Mouse (Mus musculus) megakaryocyte, embryonic 14.5 days (primary cell): ENCODE measurements around the gene Oas1h. TPM values are rescaled to one million over a fixed set of nuclear protein-coding genes. Genes with fewer than 3 reads are reported as not detected.
"Not testable (repeated sequence)": the region's sequence is repeated elsewhere in the genome, so short reads cannot be mapped to it uniquely, and the experiment has no call there.

Experiments
- H3K27me3 ChIP-seq: replicated peaks from 2 replicates; pipeline ENCODE3; 2012; ENCODE audit warnings: inconsistent platforms
- H3K36me3 ChIP-seq: replicated peaks from 2 replicates; pipeline ENCODE3; 2012; ENCODE audit warnings: low read length, inconsistent platforms, mixed read lengths
- H3K4me1 ChIP-seq: 2 replicates; pipeline ENCODE4 v1.6.1; 2012; ENCODE audit warnings: inconsistent platforms
- H3K4me3 ChIP-seq: replicated peaks from 2 replicates; pipeline ENCODE3; 2012; ENCODE audit warnings: moderate library complexity, mild to moderate bottlenecking, inconsistent platforms
- H3K9me3 ChIP-seq: 2 replicates; pipeline ENCODE4 v1.6.1; 2012; ENCODE audit warnings: inconsistent platforms
- FLI1 ChIP-seq: IDR thresholded peaks from 2 replicates; pipeline ENCODE4 v1.6.1; 2012; ENCODE audit warnings: low read length, inconsistent platforms, mixed read lengths
- GATA1 ChIP-seq: IDR thresholded peaks from 3 replicates; pipeline ENCODE4 v1.6.1; 2012; ENCODE audit warnings: mixed read lengths, low read length, inconsistent platforms, borderline replicate concordance
- polyA plus RNA-seq: library from polyadenylated mRNA; stranded (reverse); fragments of >175 nt; gene quantifications from 2 replicates; pipeline ENCODE4 v1.2.3, GENCODE M21; 2012; ENCODE audit warnings: low replicate concordance; ENCODE audit not compliant: insufficient read depth

Oas1h gene
- polyA plus RNA-seq, 1 experiment: not detected

GRCm38 (mm10) chr5:120887831-120888230 is 26.6 kb downstream of the Oas1h start:
- Histone ChIP-seq H3K4me3 (no peak overlapping the region), H3K36me3 (no peaks in the 10 kb centered on the region), H3K27me3 (peaks cover 9% of the 10 kb centered on the region), H3K4me1 (no peaks in the 10 kb centered on the region), H3K9me3 (peaks cover 8% of the 10 kb centered on the region)
- TF ChIP-seq FLI1 (no peak), GATA1 (no peak)

DNA sequence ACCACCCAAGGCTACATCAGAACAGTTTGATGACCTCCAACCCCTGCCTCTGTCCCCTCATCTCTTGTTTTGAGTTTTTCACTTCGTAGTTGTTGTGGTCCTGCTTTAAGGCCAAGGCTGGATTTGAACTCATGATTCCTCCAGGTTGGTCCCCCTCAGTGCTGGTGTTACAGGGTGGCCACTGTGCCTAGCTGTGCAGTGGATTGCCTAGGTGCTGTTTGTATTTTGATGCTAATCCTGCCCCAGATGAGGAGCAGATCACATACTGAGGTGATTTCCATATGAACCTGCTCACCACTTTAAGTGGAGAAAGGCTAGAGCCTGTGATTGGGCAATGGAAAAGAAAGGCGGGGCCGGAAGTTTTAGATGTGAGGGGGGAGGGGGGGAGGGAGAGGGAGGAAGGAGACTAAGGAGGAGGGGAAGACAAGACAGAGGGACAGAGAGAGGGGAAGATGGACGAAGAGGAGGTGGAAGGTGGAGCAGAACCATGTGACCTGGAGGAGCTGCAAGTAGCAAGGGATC is 27.1 kb downstream of the Oas1h start:
- not testable (repeated sequence) for H3K9me3 ChIP-seq, H3K4me3 ChIP-seq, H3K36me3 ChIP-seq, H3K27me3 ChIP-seq, H3K4me1 ChIP-seq

- peaks cover 9% of the 10 kb centered on the region for H3K27me3 ChIP-seq
- H3K4me1 ChIP-seq: no peaks in the 10 kb centered on the region
- H3K4me3 ChIP-seq: no peak overlapping the region
- no peak for TF ChIP-seq GATA1
- no peak for TF ChIP-seq FLI1
- peaks cover 13% of the 10 kb centered on the region for H3K9me3 ChIP-seq
- no peaks in the 10 kb centered on the region for H3K36me3 ChIP-seq
These were observed 28.8 kb downstream of the Oas1h start for GRCm38 (mm10) chr5:120890026-120890425.

- no peak for TF ChIP-seq GATA1
- TF ChIP-seq FLI1: no peak
- peaks cover 9% of the 10 kb centered on the region for H3K27me3 ChIP-seq
- H3K36me3 ChIP-seq: no peaks in the 10 kb centered on the region
- H3K4me3 ChIP-seq: no peak overlapping the region
- no peaks in the 10 kb centered on the region for H3K4me1 ChIP-seq
- peaks cover 13% of the 10 kb centered on the region for H3K9me3 ChIP-seq
These were observed 29.8 kb downstream of the Oas1h start for GRCm38 (mm10) chr5:120890991-120891390.

DNA sequence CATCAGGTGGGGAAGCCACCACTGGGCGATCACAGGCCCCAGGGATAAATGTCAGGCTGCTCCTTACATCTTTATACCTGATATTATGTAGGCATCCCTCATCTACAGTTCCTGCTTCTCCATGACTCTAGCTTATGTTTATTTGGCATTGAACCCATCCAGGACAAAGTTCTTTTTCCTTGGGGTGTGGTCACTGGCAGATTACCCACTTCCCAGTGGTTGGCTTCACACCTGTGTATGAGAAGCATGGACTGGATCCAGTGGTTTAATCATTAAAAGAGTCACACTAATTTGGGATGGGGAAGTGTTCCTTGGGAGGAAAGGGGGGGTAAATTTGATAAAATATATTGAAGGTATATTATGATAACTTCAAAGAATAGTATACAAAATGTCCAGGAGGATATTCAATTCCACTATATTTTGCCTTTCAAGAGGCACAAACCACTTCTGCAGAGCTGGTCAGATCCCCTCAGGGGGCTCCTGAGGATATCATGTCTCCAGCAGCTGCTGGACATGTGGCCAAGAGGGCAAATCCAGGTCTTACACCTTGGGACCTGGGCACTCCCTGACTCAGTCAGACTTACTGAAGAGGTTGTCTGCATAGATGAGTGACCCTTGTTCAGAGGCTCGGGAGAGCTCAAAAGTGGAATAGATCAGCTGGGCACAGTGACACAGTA is 30.5 kb downstream of the Oas1h start:
- not testable (repeated sequence) for H3K36me3 ChIP-seq, H3K4me1 ChIP-seq, H3K4me3 ChIP-seq, H3K27me3 ChIP-seq
- H3K9me3 ChIP-seq: peaks cover 13% of the 10 kb centered on the region

DNA sequence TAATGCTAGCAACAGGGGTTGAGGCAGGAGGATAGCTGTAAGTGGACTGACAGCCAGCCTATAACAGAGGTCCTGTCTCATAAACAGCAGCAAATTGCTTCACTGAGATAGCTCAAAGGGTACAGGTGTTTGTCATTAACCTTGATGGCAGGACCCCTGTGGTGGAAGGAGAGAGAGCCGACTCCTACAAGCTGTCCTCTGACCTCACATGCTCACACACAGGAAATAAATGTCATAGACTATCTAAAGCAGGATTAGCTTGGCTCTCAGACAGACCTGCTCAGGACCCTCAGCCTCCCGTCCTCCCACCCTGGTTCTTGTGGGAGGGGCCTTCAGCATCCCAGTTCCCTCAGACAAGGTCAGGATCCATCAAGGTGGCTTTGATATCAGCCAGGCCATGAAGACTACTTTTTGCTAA is 31.0 kb downstream of the Oas1h start:
- Histone ChIP-seq H3K9me3 (peaks cover 13% of the 10 kb centered on the region), H3K36me3 (no peaks in the 10 kb centered on the region), H3K4me1 (no peaks in the 10 kb centered on the region), H3K27me3 (peaks cover 6% of the 10 kb centered on the region), H3K4me3 (no peak overlapping the region)
- TF ChIP-seq GATA1 (no peak), FLI1 (no peak)

- H3K9me3 ChIP-seq: peaks cover 13% of the 10 kb centered on the region
- not testable (repeated sequence) for H3K4me1 ChIP-seq, H3K27me3 ChIP-seq, H3K36me3 ChIP-seq, H3K4me3 ChIP-seq
These were observed 32.6 kb downstream of the Oas1h start for GRCm38 (mm10) chr5:120893866-120894265.

DNA sequence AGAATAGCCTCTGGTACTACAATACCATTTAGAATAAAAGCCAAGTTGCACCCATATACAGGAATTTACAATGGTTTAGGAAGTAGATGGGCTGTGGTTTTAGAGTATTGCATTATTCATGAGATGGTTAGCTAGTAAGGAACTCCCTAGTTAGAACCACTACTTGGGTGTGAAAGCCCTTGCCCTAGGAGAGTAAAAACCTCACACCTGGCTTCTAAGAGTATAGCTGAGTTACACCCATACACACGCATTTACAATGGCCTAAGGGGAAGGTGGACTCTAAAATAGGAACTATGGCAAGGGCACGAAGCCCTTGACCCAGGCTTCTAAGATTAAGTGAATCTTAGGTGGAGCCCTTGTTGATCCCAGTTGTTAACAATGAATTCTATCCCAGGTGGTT is 33.5 kb downstream of the Oas1h start:
- not testable (repeated sequence) for H3K27me3 ChIP-seq, H3K4me1 ChIP-seq, H3K4me3 ChIP-seq
- Histone ChIP-seq H3K9me3 (peaks cover 13% of the 10 kb centered on the region), H3K36me3 (peaks cover 12% of the 10 kb centered on the region)

DNA sequence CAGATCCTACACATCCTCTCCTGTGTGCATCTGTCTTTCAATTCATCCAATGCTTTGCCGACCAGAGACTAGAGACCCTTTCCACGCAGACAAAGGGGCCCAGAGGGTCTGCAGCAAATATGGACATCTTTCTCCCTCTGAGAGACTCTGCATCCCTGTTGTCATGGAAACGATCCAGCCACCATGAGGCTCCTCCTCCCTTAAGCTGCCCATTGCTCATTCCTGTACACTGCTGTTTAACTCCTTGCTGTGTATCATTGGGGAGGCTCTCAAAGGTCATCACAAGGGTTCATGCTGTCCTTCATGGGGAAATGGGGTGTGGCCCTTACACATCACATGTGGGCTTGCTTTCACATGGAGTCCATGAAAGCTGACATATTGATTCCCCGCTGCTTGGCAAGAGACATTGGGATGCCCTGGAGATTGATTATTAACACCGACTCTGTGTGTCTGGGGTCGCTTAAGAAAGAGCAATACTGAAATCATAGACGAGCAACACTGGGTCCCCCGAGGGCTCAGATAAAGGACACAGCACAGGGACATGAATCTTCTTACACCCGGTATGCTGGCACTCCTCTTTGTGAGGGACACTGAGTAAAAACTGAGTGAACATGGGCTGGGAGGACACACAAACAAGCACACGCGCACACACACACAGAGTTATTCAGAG is 34.1 kb downstream of the Oas1h start:
- TF ChIP-seq GATA1 (no peak), FLI1 (no peak)
- H3K4me1 ChIP-seq: no peaks in the 10 kb centered on the region
- H3K27me3 ChIP-seq: no peaks in the 10 kb centered on the region
- no peak overlapping the region for H3K4me3 ChIP-seq
- peaks cover 13% of the 10 kb centered on the region for H3K9me3 ChIP-seq
- peaks cover 12% of the 10 kb centered on the region for H3K36me3 ChIP-seq

DNA sequence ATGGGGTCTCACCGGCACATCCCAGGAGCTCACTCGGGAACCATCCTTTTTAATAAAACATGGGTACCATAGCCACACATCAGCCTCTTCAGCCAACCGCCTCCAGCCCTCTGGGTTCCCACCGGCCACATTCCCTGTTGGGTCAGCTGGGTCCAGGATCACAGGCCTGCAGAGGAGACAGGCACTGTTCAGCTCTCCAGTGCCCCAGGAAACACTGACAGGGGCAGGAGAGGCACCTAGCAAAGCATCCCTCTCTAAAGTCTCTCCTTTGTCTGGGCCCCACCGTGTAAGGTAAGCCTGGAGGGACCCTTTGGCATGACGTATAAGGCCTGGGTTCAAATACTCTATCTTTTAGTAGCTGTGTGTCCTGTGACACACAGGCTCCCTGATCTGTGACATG is 37.1 kb downstream of the Oas1h start:
- H3K36me3 ChIP-seq: peaks cover 32% of the 10 kb centered on the region
- H3K4me1 ChIP-seq: no peaks in the 10 kb centered on the region
- TF ChIP-seq GATA1 (no peak), FLI1 (no peak)
- H3K27me3 ChIP-seq: no peaks in the 10 kb centered on the region
- H3K9me3 ChIP-seq: 0 out of 2 replicates have a peak, but pooled peaks cover 3% of the 10 kb centered on the region
- H3K4me3 ChIP-seq: no peak overlapping the region

DNA sequence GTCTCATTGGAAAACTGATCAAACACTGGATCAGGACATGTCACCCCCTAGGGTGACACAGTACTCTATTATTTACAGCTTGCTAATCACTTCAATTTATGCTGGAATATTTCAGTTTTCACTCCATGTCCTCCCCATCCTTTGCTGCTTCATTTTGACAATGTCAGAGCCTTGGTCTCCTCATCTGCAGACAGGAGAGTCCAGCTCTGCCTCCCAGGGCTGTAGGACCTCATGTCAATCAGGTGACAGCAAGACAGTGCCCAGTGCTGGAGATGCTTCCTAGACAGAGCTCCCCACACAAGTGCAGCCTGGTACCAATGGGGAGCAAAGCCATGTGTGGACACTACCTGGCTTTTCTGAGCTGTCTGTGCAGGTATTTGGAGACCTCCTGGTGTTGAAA is 37.5 kb downstream of the Oas1h start:
- Histone ChIP-seq H3K36me3 (peaks cover 32% of the 10 kb centered on the region), H3K27me3 (no peaks in the 10 kb centered on the region), H3K9me3 (0 out of 2 replicates have a peak, but pooled peaks cover 3% of the 10 kb centered on the region), H3K4me1 (no peaks in the 10 kb centered on the region), H3K4me3 (no peak overlapping the region)
- no peak for TF ChIP-seq FLI1
- no peak for TF ChIP-seq GATA1
